Mouse (Mus musculus) left cerebral cortex, postnatal 14 days (tissue): Measurements from ENCODE around the gene Ppp1r37. TPM values are rescaled to one million over a fixed set of nuclear protein-coding genes. Genes with fewer than 3 reads are reported as not detected.
"Not testable (repeated sequence)": the region's sequence is repeated elsewhere in the genome, so short reads cannot be mapped to it uniquely, and the experiment has no call there.

Experiments
- DNase-seq, 2 experiments: peaks; one replicate each; pipeline ENCODE4 v3.0.0; 2021 to 2022; ENCODE audit warnings: low spot score in 2 of 2, mixed read lengths in 1 of 2
- intact Hi-C: fragments of 180-260 bp; cut with DNase I; formaldehyde crosslinking; loops from one replicate; pipeline ENCODE4 v1.15.1; 2025
- long read RNA-seq, 2 experiments: library from polyadenylated mRNA; stranded (forward); transcript quantifications; one replicate each; pipeline ENCODE4 v2.0.0; 2021
- total RNA-seq, 2 experiments: library from RNA; stranded (reverse); gene quantifications; 2 replicates each; pipeline ENCODE4 v1.2.3; 2021

The Ppp1r37 gene
- 10 to 100 TPM; 87.9 to 98.8 TPM for total RNA-seq
- long read RNA-seq, experiment 1, transcript Ppp1r37-201 (13 exons, 3,816 nt) = major isoform, 14 of 25 reads
- long read RNA-seq, experiment 1, partial matches to known transcripts = 0 of 25 reads
- long read RNA-seq, experiment 1, other reads (novel, unspliced or antisense) = 11 of 25 reads
- long read RNA-seq, experiment 2, transcript Ppp1r37-201 (13 exons, 3,816 nt) = major isoform, 12 of 34 reads
- long read RNA-seq, experiment 2, partial matches to known transcripts = 2 of 34 reads
- long read RNA-seq, experiment 2, other reads (novel, unspliced or antisense) = 20 of 34 reads

- intact Hi-C loops = loop anchor here (5.0 kb wide), 1 partner anchor 56 kb away; the partner anchor contains the start of genes Bloc1s3 and Trappc6a
- DNase-seq = peak in 1 of 2 experiments; percentile 57
Observed at GRCm38 (mm10) chr7:19562643-19563410, at the start of gene Ppp1r37. TSS of gene Ppp1r37 (minus strand) at chr7:19563076.

GRCm38 (mm10) chr7:19610969-19611368 lies 48.1 kb upstream of the Ppp1r37 start:
- no peak for DNase-seq
- intact Hi-C loops = loop anchor here (10.0 kb wide), 1 partner anchor 206 kb away; the partner anchor contains the start of genes Ckm and Klc3

- intact Hi-C loops = loop anchor here (10.0 kb wide), 1 partner anchor 205 kb away; the partner anchor contains the start of genes Ckm and Klc3
- no peak for DNase-seq
Observed at GRCm38 (mm10) chr7:19609641-19610332, 46.9 kb upstream of the Ppp1r37 start.

- no peak for DNase-seq
- intact Hi-C loops = no loop called here
Observed at GRCm38 (mm10) chr7:19607291-19607690, 44.4 kb upstream of the Ppp1r37 start.

- intact Hi-C loops, DNase-seq: not testable (repeated sequence)
Observed at GRCm38 (mm10) chr7:19604606-19605214, 41.8 kb upstream of the Ppp1r37 start.

- DNase-seq = peak; percentile 93 to 94
- intact Hi-C loops = no loop called here
Observed at GRCm38 (mm10) chr7:19603849-19604605, 41.2 kb upstream of the Ppp1r37 start, which contains the start of gene Clasrp. TSS of gene Clasrp (minus strand) at chr7:19604486.

GRCm38 (mm10) chr7:19603055-19603454 lies 40.2 kb upstream of the Ppp1r37 start:
- intact Hi-C loops = no loop called here
- no peak for DNase-seq

- peak; percentile 24 to 41 for DNase-seq
- intact Hi-C loops = no loop called here
Observed at GRCm38 (mm10) chr7:19600562-19600961, 37.7 kb upstream of the Ppp1r37 start.

- no peak for DNase-seq
- intact Hi-C loops = no loop called here
Observed at GRCm38 (mm10) chr7:19593061-19593730, 30.3 kb upstream of the Ppp1r37 start.

- peak; percentile 82 to 90 for DNase-seq
- intact Hi-C loops = no loop called here
Observed at GRCm38 (mm10) chr7:19589917-19590316, 27.0 kb upstream of the Ppp1r37 start.

GRCm38 (mm10) chr7:19589207-19589606 lies 26.3 kb upstream of the Ppp1r37 start:
- peak; percentile 66 to 79 for DNase-seq
- intact Hi-C loops = no loop called here

GRCm38 (mm10) chr7:19586269-19586668 lies 23.4 kb upstream of the Ppp1r37 start:
- DNase-seq = no peak
- intact Hi-C loops = no loop called here

- DNase-seq = no peak
- intact Hi-C loops = no loop called here
Observed at GRCm38 (mm10) chr7:19580634-19581033, 17.8 kb upstream of the Ppp1r37 start.

GRCm38 (mm10) chr7:19579751-19580150 lies 16.9 kb upstream of the Ppp1r37 start:
- no peak for DNase-seq
- intact Hi-C loops = loop anchor here (10.0 kb wide), 1 partner anchor 175 kb away; the partner anchor contains the start of genes Ckm and Klc3

- intact Hi-C loops = loop anchor here (10.0 kb wide), 1 partner anchor 174 kb away; the partner anchor contains the start of genes Ckm and Klc3
- DNase-seq = no peak
Observed at GRCm38 (mm10) chr7:19578436-19578835, 15.6 kb upstream of the Ppp1r37 start.

GRCm38 (mm10) chr7:19577877-19578414 lies 15.1 kb upstream of the Ppp1r37 start:
- no peak for DNase-seq
- intact Hi-C loops = loop anchor here (10.0 kb wide), 1 partner anchor 173 kb away; the partner anchor contains the start of genes Ckm and Klc3

GRCm38 (mm10) chr7:19577141-19577852 lies 14.4 kb upstream of the Ppp1r37 start, which contains the start of the genes Zfp296 and Gemin7:
TSS of gene Zfp296 (plus strand) at chr7:19577287.
TSS of gene Gemin7 (minus strand) at chr7:19577595.
- intact Hi-C loops = loop anchor here (10.0 kb wide), 1 partner anchor 172 kb away; the partner anchor contains the start of genes Ckm and Klc3
- no peak for DNase-seq
